Mouse (Mus musculus) small intestine, adult 2 months (tissue): ENCODE data around the gene Gm11172. TPM values are rescaled to one million over a fixed set of nuclear protein-coding genes. Genes with fewer than 3 reads are reported as not detected.

Experiments used
- H3K27ac ChIP-seq: fragments of 200-500 bp; 2 replicates; pipeline ENCODE4 v1.5.1; 2012; ENCODE audit warnings: low read depth, low read length, control low read depth, inconsistent platforms; ENCODE audit not compliant: insufficient read depth
- H3K27me3 ChIP-seq: fragments of 200-500 bp; 2 replicates; pipeline ENCODE4 v1.6.1; 2012; ENCODE audit warnings: mild to moderate bottlenecking, moderate library complexity, low read length, inconsistent platforms; ENCODE audit not compliant: control insufficient read depth, insufficient read depth
- H3K36me3 ChIP-seq: fragments of 200-500 bp; 2 replicates; pipeline ENCODE4 v1.6.1; 2012; ENCODE audit warnings: mild to moderate bottlenecking, low read length, control low read depth, inconsistent platforms; ENCODE audit not compliant: control insufficient read depth, insufficient read depth
- H3K4me1 ChIP-seq: fragments of 200-500 bp; 2 replicates; pipeline ENCODE4 v1.6.1; 2012; ENCODE audit warnings: low read length, inconsistent platforms, mixed read lengths; ENCODE audit not compliant: control insufficient read depth, insufficient read depth, insufficient read length
- H3K4me3 ChIP-seq: fragments of 200-500 bp; 2 replicates; pipeline ENCODE4 v1.5.1; 2012; ENCODE audit warnings: low read depth, mild to moderate bottlenecking, control low read depth, inconsistent platforms, low read length, moderate library complexity
- CTCF ChIP-seq: fragments of 200-500 bp; IDR thresholded peaks from 2 replicates; pipeline ENCODE4 v1.5.1; 2012; ENCODE audit warnings: low read depth, mild to moderate bottlenecking, control low read depth, inconsistent platforms, low read length, moderate library complexity, mixed read lengths; ENCODE audit not compliant: insufficient replicate concordance, insufficient read length; ENCODE audit errors: extremely low read depth
- POLR2A ChIP-seq: fragments of 200-500 bp; IDR thresholded peaks from 2 replicates; pipeline ENCODE4 v1.6.1; 2012; ENCODE audit warnings: low read depth, mild to moderate bottlenecking, control low read depth, inconsistent platforms, low read length, moderate library complexity
- WGBS: fragments of 180-500 bp; shearing (Covaris S2); methylation state at CpG from one replicate; pipeline ENCODE4 v1.1.7; 2018; 5-methylcytosine and 5-hydroxymethylcytosine counted together
- polyA plus RNA-seq: library from polyadenylated mRNA; depleted of rRNA; stranded (reverse); fragments of >200 nt; gene quantifications from 2 replicates; pipeline ENCODE4 v1.2.3, GENCODE M21; 2012; rRNA removed

The Gm11172 gene
- polyA plus RNA-seq, 1 experiment: not detected

GRCm38 (mm10) chr16:10859726-10860245 lies 47.1 kb downstream of the Gm11172 start:
- no peak for TF ChIP-seq CTCF
- TF ChIP-seq POLR2A: no peak
- WGBS: 48% methylated on average over 7 of the region's 7 CpGs
- Histone ChIP-seq H3K4me1 (no peaks in the 10 kb centered on the region), H3K27me3 (no peaks in the 10 kb centered on the region), H3K36me3 (no peaks in the 10 kb centered on the region), H3K4me3 (no peak overlapping the region), H3K27ac (no peak overlapping the region)

DNA sequence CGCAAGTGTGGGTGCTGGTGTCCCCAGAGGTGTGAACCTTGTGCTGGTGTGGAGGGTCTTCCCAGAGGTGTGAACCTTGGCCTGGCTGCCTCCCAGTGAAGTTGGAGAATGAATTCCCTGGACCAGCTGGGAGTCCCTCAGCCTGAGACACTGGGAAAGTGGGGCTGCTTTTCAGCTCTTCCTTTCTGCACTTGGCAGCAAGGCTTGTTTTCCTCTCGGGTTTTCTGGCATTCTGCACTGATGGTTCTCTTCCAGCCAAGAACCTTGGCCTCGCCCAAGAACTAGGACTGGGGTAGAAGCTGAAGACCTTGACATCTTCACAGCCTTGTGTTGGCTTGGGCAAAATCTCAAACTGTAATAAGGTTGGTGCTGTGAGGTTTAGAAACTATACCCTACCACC lies 48.7 kb downstream of the Gm11172 start:
- Histone ChIP-seq H3K27ac (no peak overlapping the region), H3K4me3 (no peak overlapping the region), H3K27me3 (no peaks in the 10 kb centered on the region), H3K4me1 (no peaks in the 10 kb centered on the region), H3K36me3 (no peaks in the 10 kb centered on the region)
- TF ChIP-seq CTCF (no peak), POLR2A (no peak)
- 58% methylated on average over 3 of the region's 3 CpGs for WGBS

Other genes starting within 250 kb of the Gm11172 start
- 11.3 and 33.6 TPM in 2 replicates for gene Socs1, start 27.4 kb upstream of the Gm11172 start, polyA plus RNA-seq
- gene Tnp2, start 24.3 kb upstream of the Gm11172 start, polyA plus RNA-seq: not detected in 2 replicates
- gene Prm3, start 22.0 kb upstream of the Gm11172 start, polyA plus RNA-seq: not detected in 2 replicates
- gene Prm2, start 16.8 kb upstream of the Gm11172 start, polyA plus RNA-seq: not detected in 2 replicates
- gene Prm1, start 7.1 kb upstream of the Gm11172 start, polyA plus RNA-seq: not detected in 2 replicates
- gene Rmi2, start 22.1 kb downstream of the Gm11172 start, polyA plus RNA-seq: 3.1 and 8.4 TPM in 2 replicates
- gene Snn, start 248.0 kb downstream of the Gm11172 start, polyA plus RNA-seq: 3.4 and 4.3 TPM in 2 replicates